17 mouse cellular contexts compared by ENCODE assay signal in the genomic region with DNA sequence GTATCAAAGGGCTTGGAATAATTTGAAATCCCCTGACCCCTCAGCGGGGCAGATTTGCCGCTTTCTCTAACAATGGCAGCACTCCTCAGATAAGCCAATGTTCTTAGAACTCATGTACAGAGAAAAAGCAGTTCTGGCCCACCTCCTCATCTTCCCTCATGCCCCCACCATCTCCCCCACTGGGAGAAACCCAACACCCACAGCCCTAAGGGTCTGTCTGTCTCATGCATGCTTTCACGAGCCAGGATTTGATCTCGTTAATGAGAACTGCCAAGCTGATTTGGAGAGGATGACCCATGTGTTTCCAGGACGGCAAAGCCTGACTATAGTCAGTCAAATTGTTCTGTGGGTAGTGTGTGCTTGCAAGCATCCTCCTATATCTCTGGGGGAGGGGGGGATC. TPM values are rescaled to one million over a fixed set of nuclear protein-coding genes. Genes with fewer than 3 reads are reported as not detected.
DNase-seq lines count a peak whose midpoint lies in the region; ATAC-seq and TF ChIP-seq lines count a peak whose summit lies in the region.
"Had no signal": no experiment of that assay in that cellular context is flagged by ENCODE, and none has a peak within 500 bp of the region (broad histone marks: within the 10 kb centered on the region; RNA-seq: fewer than 3 reads in every experiment).

No protein-coding gene starts in this region.

- no peaks in the 10 kb centered on the region for H3K36me3 ChIP-seq in midbrain, embryonic 11.5 days (ENCODE audit: control insufficient read depth, insufficient read depth, low read length)
- H3K36me3 ChIP-seq in midbrain, embryonic 16.5 days (ENCODE audit: control insufficient read depth, insufficient read depth, low read length) = no peaks in the 10 kb centered on the region
- H3K36me3 ChIP-seq in forebrain, embryonic 10.5 days (replicated peaks) = no peaks in the 10 kb centered on the region
- H3K36me3 ChIP-seq in hindbrain, embryonic 13.5 days = no peaks in the 10 kb centered on the region
- no peaks in the 10 kb centered on the region for H3K36me3 ChIP-seq in neural tube, embryonic 15.5 days
- H3K36me3 ChIP-seq: heart, embryonic 15.5 days; limb, embryonic 15.5 days; lung, embryonic 15.5 days had no signal

- H3K27me3 ChIP-seq in midbrain, embryonic 11.5 days (ENCODE audit: control insufficient read depth, insufficient read depth, low read length) = no peaks in the 10 kb centered on the region
- H3K27me3 ChIP-seq in midbrain, embryonic 16.5 days (ENCODE audit: control insufficient read depth, insufficient read depth, low read depth, low read length) = no peaks in the 10 kb centered on the region
- 0 out of 2 replicates have a peak, but pooled peaks cover 4% of the 10 kb centered on the region for H3K27me3 ChIP-seq in forebrain, embryonic 10.5 days (ENCODE audit: poor library complexity, severe bottlenecking)
- no peaks in the 10 kb centered on the region for H3K27me3 ChIP-seq in hindbrain, embryonic 13.5 days
- no peaks in the 10 kb centered on the region for H3K27me3 ChIP-seq in neural tube, embryonic 15.5 days (replicated peaks)
- H3K27me3 ChIP-seq: heart, embryonic 15.5 days; limb, embryonic 15.5 days had no signal

- intact Hi-C loops in gastrocnemius, adult 2 months (cut with DNase I) = no loop called here
- intact Hi-C loops in left cerebral cortex, postnatal 14 days (cut with DNase I) = no loop called here

- H3K9ac ChIP-seq in midbrain, embryonic 11.5 days (ENCODE audit: low read length) = no peak overlapping the region
- H3K9ac ChIP-seq in midbrain, embryonic 16.5 days (ENCODE audit: low read depth, low read length) = no peak overlapping the region
- H3K9ac ChIP-seq in hindbrain, embryonic 13.5 days = no peak overlapping the region
- H3K9ac ChIP-seq in neural tube, embryonic 15.5 days (replicated peaks) = no peak overlapping the region
- H3K9ac ChIP-seq: heart, embryonic 15.5 days; limb, embryonic 15.5 days; lung, embryonic 15.5 days had no signal

- peak; percentile 88 for DNase-seq in midbrain, embryonic 11.5 days (ENCODE audit: low spot score, missing footprints)
- peak; percentile 72 for DNase-seq in forebrain, embryonic 10.5 days (ENCODE audit: extremely low spot score, low spot score)
- no peak for DNase-seq in gastrocnemius, adult 2 months
- no peak for DNase-seq in left cerebral cortex, postnatal 14 days (ENCODE audit: low spot score in 2 of 2)
- DNase-seq: adrenal gland, adult 8-10 months; cerebellum, adult 2 months; heart, adult 18-20 months; thymus, adult 18-20 months had no signal

- H3K9me3 ChIP-seq in midbrain, embryonic 11.5 days (ENCODE audit: control insufficient read depth, low read length) = no peaks in the 10 kb centered on the region
- H3K9me3 ChIP-seq in midbrain, embryonic 16.5 days (replicated peaks; ENCODE audit: control insufficient read depth, low read length, poor library complexity, severe bottlenecking) = no peaks in the 10 kb centered on the region
- H3K9me3 ChIP-seq in forebrain, embryonic 10.5 days = no peaks in the 10 kb centered on the region
- H3K9me3 ChIP-seq in hindbrain, embryonic 13.5 days = no peaks in the 10 kb centered on the region
- no peaks in the 10 kb centered on the region for H3K9me3 ChIP-seq in neural tube, embryonic 15.5 days (replicated peaks)
- H3K9me3 ChIP-seq: heart, embryonic 15.5 days; limb, embryonic 15.5 days; lung, embryonic 15.5 days; megakaryocyte, embryonic 14.5 days had no signal

- WGBS in midbrain, embryonic 11.5 days = 5% methylated on average over 5 of the region's 5 CpGs
- WGBS in midbrain, embryonic 16.5 days = 5% methylated on average over 5 of the region's 5 CpGs
- WGBS in forebrain, embryonic 10.5 days = 2% methylated on average over 5 of the region's 5 CpGs
- WGBS in hindbrain, embryonic 13.5 days = 11% methylated on average over 5 of the region's 5 CpGs
- 30% methylated on average over 5 of the region's 5 CpGs for WGBS in neural tube, embryonic 15.5 days

- H3K4me2 ChIP-seq in midbrain, embryonic 11.5 days = no peak overlapping the region
- no peak overlapping the region for H3K4me2 ChIP-seq in midbrain, embryonic 16.5 days (ENCODE audit: low read length)
- no peak overlapping the region for H3K4me2 ChIP-seq in hindbrain, embryonic 13.5 days
- no peak overlapping the region for H3K4me2 ChIP-seq in neural tube, embryonic 15.5 days
- H3K4me2 ChIP-seq: heart, embryonic 15.5 days; limb, embryonic 15.5 days; lung, embryonic 15.5 days had no signal

- TF ChIP-seq CTCF in gastrocnemius, adult 2 months (IDR thresholded peaks at IDR 0.05) = no peak

- peaks cover 28% of the 10 kb centered on the region for H3K4me1 ChIP-seq in midbrain, embryonic 11.5 days (ENCODE audit: control insufficient read depth, insufficient read depth, low read length)
- H3K4me1 ChIP-seq in midbrain, embryonic 16.5 days (ENCODE audit: control insufficient read depth, insufficient read depth, low read length) = peaks cover 24% of the 10 kb centered on the region
- H3K4me1 ChIP-seq in forebrain, embryonic 10.5 days = peaks cover 82% of the 10 kb centered on the region
- peaks cover 32% of the 10 kb centered on the region for H3K4me1 ChIP-seq in hindbrain, embryonic 13.5 days (replicated peaks)
- H3K4me1 ChIP-seq in neural tube, embryonic 15.5 days = 0 out of 2 replicates have a peak, but pooled peaks cover 4% of the 10 kb centered on the region
- H3K4me1 ChIP-seq: heart, embryonic 15.5 days; limb, embryonic 15.5 days; lung, embryonic 15.5 days had no signal

- H3K27ac ChIP-seq in midbrain, embryonic 11.5 days (ENCODE audit: low read depth, low read length) = peak overlapping the region; percentile 35; the same call in 1 of the 2 replicates
- H3K27ac ChIP-seq in midbrain, embryonic 16.5 days (ENCODE audit: low read length) = no peak overlapping the region
- H3K27ac ChIP-seq in forebrain, embryonic 10.5 days = peak overlapping the region; percentile 82
- H3K27ac ChIP-seq in hindbrain, embryonic 13.5 days = peak overlapping the region; percentile 60; the same call in 1 of the 2 replicates
- no peak overlapping the region for H3K27ac ChIP-seq in gastrocnemius, adult 2 months
- H3K27ac ChIP-seq in neural tube, embryonic 15.5 days (replicated peaks) = no peak overlapping the region
- H3K27ac ChIP-seq: heart, embryonic 15.5 days; layer of hippocampus, adult 2 months; limb, embryonic 15.5 days; lung, embryonic 15.5 days had no signal

- H3K4me3 ChIP-seq in midbrain, embryonic 11.5 days (ENCODE audit: low read depth, low read length) = no peak overlapping the region
- no peak overlapping the region for H3K4me3 ChIP-seq in midbrain, embryonic 16.5 days (ENCODE audit: low read depth, low read length)
- H3K4me3 ChIP-seq in forebrain, embryonic 10.5 days = no peak overlapping the region
- no peak overlapping the region for H3K4me3 ChIP-seq in hindbrain, embryonic 13.5 days
- H3K4me3 ChIP-seq in gastrocnemius, adult 2 months = no peak overlapping the region
- no peak overlapping the region for H3K4me3 ChIP-seq in neural tube, embryonic 15.5 days (replicated peaks)
- H3K4me3 ChIP-seq: heart, embryonic 15.5 days; layer of hippocampus, adult 2 months; limb, embryonic 15.5 days; lung, embryonic 15.5 days; megakaryocyte, embryonic 14.5 days had no signal

- ATAC-seq in midbrain, embryonic 11.5 days (ENCODE audit: low FRiP score) = peak; percentile 80
- ATAC-seq in midbrain, embryonic 16.5 days = no peak
- no peak for ATAC-seq in hindbrain, embryonic 13.5 days (ENCODE audit: low FRiP score)
- no peak for ATAC-seq in neural tube, embryonic 15.5 days (ENCODE audit: low FRiP score)
- ATAC-seq: CD4-positive, CD25-positive, alpha-beta regulatory T cell, adult 4 months had no signal

RNA-seq across cellular contexts. Expression of a gene that starts 37.0 kb away (rescaled TPM):
- 4.1 TPM in 1 of 2 replicates, not detected in the other for polyA plus RNA-seq in midbrain, embryonic 11.5 days (2014; fragmentation: Nextera tagmentation; extraction: Ambion mirVana)
- 3.6 and 4.0 TPM in 2 replicates for polyA plus RNA-seq in midbrain, embryonic 16.5 days (2015; fragmentation: Nextera tagmentation; extraction: Ambion mirVana)
- 5.5 and 6.2 TPM in 2 replicates for polyA plus RNA-seq in forebrain, embryonic 10.5 days (2016; fragmentation: Nextera tagmentation; extraction: Ambion mirVana)
- 3.2 and 3.5 TPM in 2 replicates for polyA plus RNA-seq in hindbrain, embryonic 13.5 days (2015; fragmentation: Nextera tagmentation; extraction: Ambion mirVana)
- total RNA-seq in gastrocnemius, adult 2 months (2021) = 100 to 1,000 TPM; 109 to 126 TPM
- 2.4 and 4.2 TPM in 2 replicates for polyA plus RNA-seq in neural tube, embryonic 15.5 days (2015; fragmentation: Nextera tagmentation; extraction: Ambion mirVana)
- 10 to 100 TPM; 86.2 to 87.9 TPM for total RNA-seq in left cerebral cortex, postnatal 14 days (2021)

Comparison
In these comparisons a context has a peak if more than half of its experiments do, and no peak if none do; other contexts are left out.
1. H3K27ac ChIP-seq: peak in midbrain, embryonic 11.5 days (single experiment), forebrain, embryonic 10.5 days (single experiment) and hindbrain, embryonic 13.5 days (single experiment); none in midbrain, embryonic 16.5 days (single experiment), gastrocnemius, adult 2 months (single experiment) and neural tube, embryonic 15.5 days (single experiment).
2. DNase-seq: peak in midbrain, embryonic 11.5 days (single experiment) and forebrain, embryonic 10.5 days (single experiment); none in gastrocnemius, adult 2 months (single experiment) and left cerebral cortex, postnatal 14 days (0 of 2).